Mouse (Mus musculus) liver (tissue): ENCODE measurements around the gene Rhob.
A peak's percentile ranks its signal among the peaks of the same experiment; 100 is the strongest.

Experiments
- DNase-seq: peaks from one replicate; pipeline ENCODE4 v3.0.0-alpha.2; 2020; ENCODE audit warnings: mixed read lengths

Gene Rhob

GRCm38 (mm10) chr12:8502546-8502945 lies 2.7 kb upstream of the Rhob start:
- peak; percentile 10 for DNase-seq

- DNase-seq, result no peak
Observed at GRCm38 (mm10) chr12:8501571-8502305, 1.9 kb upstream of the Rhob start.

GRCm38 (mm10) chr12:8500597-8501570 lies 1.1 kb upstream of the Rhob start:
- DNase-seq, result no peak

GRCm38 (mm10) chr12:8499001-8499870 lies 573 bp downstream of the Rhob start:
- DNase-seq, result peak; percentile 30

GRCm38 (mm10) chr12:8498591-8499000 lies 1.2 kb downstream of the Rhob start:
- peak; percentile 29 for DNase-seq

GRCm38 (mm10) chr12:8498148-8498571 lies 1.6 kb downstream of the Rhob start:
- no peak for DNase-seq

GRCm38 (mm10) chr12:8497314-8497706 lies 2.5 kb downstream of the Rhob start:
- no peak for DNase-seq

GRCm38 (mm10) chr12:8496679-8497313 lies 3.0 kb downstream of the Rhob start:
- no peak for DNase-seq

- DNase-seq, result peak; percentile 8
Observed at GRCm38 (mm10) chr12:8495881-8496678, 3.7 kb downstream of the Rhob start.

GRCm38 (mm10) chr12:8494675-8495074 lies 5.1 kb downstream of the Rhob start:
- no peak for DNase-seq

- no peak for DNase-seq
Observed at GRCm38 (mm10) chr12:8493386-8493785, 6.4 kb downstream of the Rhob start.

- DNase-seq, result no peak
Observed at GRCm38 (mm10) chr12:8489098-8489497, 10.7 kb downstream of the Rhob start.

- DNase-seq, result no peak
Observed at GRCm38 (mm10) chr12:8488652-8488980, 11.2 kb downstream of the Rhob start.

- no peak for DNase-seq
Observed at GRCm38 (mm10) chr12:8487959-8488651, 11.7 kb downstream of the Rhob start.

- no peak for DNase-seq
Observed at GRCm38 (mm10) chr12:8487281-8487680, 12.5 kb downstream of the Rhob start.

- DNase-seq, result no peak
Observed at GRCm38 (mm10) chr12:8485247-8485646, 14.6 kb downstream of the Rhob start.

- no peak for DNase-seq
Observed at GRCm38 (mm10) chr12:8482169-8482568, 17.6 kb downstream of the Rhob start.

GRCm38 (mm10) chr12:8474836-8475387 lies 24.9 kb downstream of the Rhob start:
- no peak for DNase-seq

GRCm38 (mm10) chr12:8472591-8473358 lies 27.0 kb downstream of the Rhob start:
- DNase-seq, result peak; percentile 22

GRCm38 (mm10) chr12:8472051-8472450 lies 27.8 kb downstream of the Rhob start:
- DNase-seq, result no peak
